In genomic region chr6:22327931-22328330, GRCm38 (mm10) we compare ENCODE assay signal across 17 mouse cellular contexts. TPM values are rescaled to one million over a fixed set of nuclear protein-coding genes. Genes with fewer than 3 reads are reported as not detected.
"Had no signal": no experiment of that assay in that cellular context is flagged by ENCODE, and none has a peak within 500 bp of the region (broad histone marks: within the 10 kb centered on the region; RNA-seq: fewer than 3 reads in every experiment).

No protein-coding gene starts in this region.

- H3K4me1 ChIP-seq: midbrain, embryonic 12.5 days; neural tube, embryonic 15.5 days had no signal

- H3K27ac ChIP-seq: layer of hippocampus, adult 2 months; limb, embryonic 13.5 days; midbrain, embryonic 12.5 days; neural tube, embryonic 15.5 days; stomach, postnatal 0 days had no signal

- H3K9ac ChIP-seq: limb, embryonic 13.5 days; midbrain, embryonic 12.5 days; neural tube, embryonic 15.5 days had no signal

- H3K4me2 ChIP-seq: limb, embryonic 13.5 days; midbrain, embryonic 12.5 days; neural tube, embryonic 15.5 days had no signal

- H3K4me3 ChIP-seq: layer of hippocampus, adult 2 months; limb, embryonic 13.5 days; midbrain, embryonic 12.5 days; myocyte; neural tube, embryonic 15.5 days had no signal

- DNase-seq: kidney, adult 8-10 months; left cerebral cortex, postnatal 4 days; lung, adult 2 months; lung, postnatal 10 days; lung, postnatal 4 days; right cerebral cortex, adult 18-20 months; right cerebral cortex, postnatal 25 days; thymus, postnatal 4 days had no signal

- H3K9me3 ChIP-seq: limb, embryonic 13.5 days; midbrain, embryonic 12.5 days; neural tube, embryonic 15.5 days had no signal

- ATAC-seq: inflammation-experienced regulatory T-cells, adult 6 months had no signal

- H3K27me3 ChIP-seq: limb, embryonic 13.5 days; midbrain, embryonic 12.5 days; neural tube, embryonic 15.5 days had no signal

RNA-seq across cellular contexts. Expression of gene Wnt16, which starts 39.9 kb away (rescaled TPM):
- total RNA-seq: liver, adult 2 months; megakaryocyte-erythroid progenitor cell, adult 5-6 weeks had no signal
- polyA plus RNA-seq: liver, adult 2 months; myocyte had no signal
